Mouse (Mus musculus) small intestine, adult 2 months (tissue): Measurements from ENCODE around the gene Tepp.

Source experiments
- CTCF ChIP-seq: fragments of 200-500 bp; IDR thresholded peaks from 2 replicates; pipeline ENCODE4 v1.5.1; 2012; ENCODE audit warnings: low read depth, mild to moderate bottlenecking, control low read depth, inconsistent platforms, low read length, moderate library complexity, mixed read lengths; ENCODE audit not compliant: insufficient replicate concordance, insufficient read length; ENCODE audit errors: extremely low read depth
- POLR2A ChIP-seq: fragments of 200-500 bp; IDR thresholded peaks from 2 replicates; pipeline ENCODE4 v1.6.1; 2012; ENCODE audit warnings: low read depth, mild to moderate bottlenecking, control low read depth, inconsistent platforms, low read length, moderate library complexity

DNA sequence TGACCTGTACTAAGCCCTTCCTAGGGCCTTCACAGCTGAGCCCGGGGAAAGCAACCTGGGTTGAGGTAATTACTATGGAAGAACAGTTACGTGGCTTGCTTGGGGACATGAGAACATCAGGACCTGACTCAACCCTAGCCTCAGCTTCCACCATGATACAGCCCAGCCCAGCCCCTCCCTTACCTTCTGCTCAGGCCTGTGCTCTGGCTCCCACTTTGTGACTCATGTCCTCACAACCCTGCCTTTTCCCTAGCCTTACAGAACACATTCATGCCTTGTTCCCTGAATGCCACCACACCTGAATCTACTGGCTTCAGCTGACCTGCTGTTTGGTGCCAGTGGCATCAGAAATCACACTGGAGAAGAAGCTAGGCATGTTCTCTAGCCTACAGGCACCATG, 38.0 kb downstream of the Tepp start:
- TF ChIP-seq POLR2A: no peak
- TF ChIP-seq CTCF: no peak
